Mouse (Mus musculus): ENCODE measurements around the gene Cltb. TPM values are rescaled to one million over a fixed set of nuclear protein-coding genes. Genes with fewer than 3 reads are reported as not detected.

The Cltb gene
- polyA plus RNA-seq (2015; fragmentation: Nextera tagmentation; extraction: Ambion mirVana), result 31.3 and 38.9 TPM in 2 replicates

GRCm38 (mm10) chr13:54610972-54611754 is at the start of gene Cltb:
TSS of gene Cltb (minus strand) at chr13:54611344.

GRCm38 (mm10) chr13:54621155-54621932 is 10.2 kb upstream of the Cltb start, which contains the start of gene Faf2:
TSS of gene Faf2 (plus strand) at chr13:54621784.

GRCm38 (mm10) chr13:54589996-54590951 is 20.9 kb downstream of the Cltb start, which contains the start of the genes Nop16 and Higd2a:
TSS of gene Nop16 (minus strand) at chr13:54590090.
TSS of gene Higd2a (plus strand) at chr13:54590207.

GRCm38 (mm10) chr13:54574854-54575481 is 36.2 kb downstream of the Cltb start, which contains the start of gene Arl10:
TSS of gene Arl10 (plus strand) at chr13:54575015.

GRCm38 (mm10) chr13:54565201-54565581 is 46.0 kb downstream of the Cltb start, which contains the start of gene 4833439L19Rik:
TSS of gene 4833439L19Rik (minus strand) at chr13:54565435.

Other genes with a start within 250 kb of the Cltb start
- gene Cplx2, start 240.0 kb downstream of the Cltb start, polyA plus RNA-seq (2015; fragmentation: Nextera tagmentation; extraction: Ambion mirVana), result 2.8 and 3.7 TPM in 2 replicates
- 56.9 and 60.2 TPM in 2 replicates for gene Thoc3, start 142.5 kb downstream of the Cltb start, polyA plus RNA-seq (2015; fragmentation: Nextera tagmentation; extraction: Ambion mirVana)
- 2.6 and 3.2 TPM in 2 replicates for gene Simc1, start 107.6 kb downstream of the Cltb start, polyA plus RNA-seq (2015; fragmentation: Nextera tagmentation; extraction: Ambion mirVana)
- gene 4833439L19Rik, start 45.9 kb downstream of the Cltb start, polyA plus RNA-seq (2015; fragmentation: Nextera tagmentation; extraction: Ambion mirVana), result 32.0 and 35.6 TPM in 2 replicates
- gene Arl10, start 36.3 kb downstream of the Cltb start, polyA plus RNA-seq (2015; fragmentation: Nextera tagmentation; extraction: Ambion mirVana), result 10.8 and 11.8 TPM in 2 replicates
- gene Nop16, start 21.3 kb downstream of the Cltb start, polyA plus RNA-seq (2015; fragmentation: Nextera tagmentation; extraction: Ambion mirVana), result 53.1 and 53.4 TPM in 2 replicates
- gene Higd2a, start 21.1 kb downstream of the Cltb start, polyA plus RNA-seq (2015; fragmentation: Nextera tagmentation; extraction: Ambion mirVana), result 131 and 137 TPM in 2 replicates
- 26.3 and 26.5 TPM in 2 replicates for gene Faf2, start 10.4 kb upstream of the Cltb start, polyA plus RNA-seq (2015; fragmentation: Nextera tagmentation; extraction: Ambion mirVana)
- gene Rnf44, start 82.6 kb upstream of the Cltb start, polyA plus RNA-seq (2015; fragmentation: Nextera tagmentation; extraction: Ambion mirVana), result 38.5 and 44.6 TPM in 2 replicates
- gene Cdhr2, start 90.1 kb upstream of the Cltb start, polyA plus RNA-seq (2015; fragmentation: Nextera tagmentation; extraction: Ambion mirVana), result 0.02 TPM in 1 of 2 replicates, not detected in the other
- not detected in 2 replicates for gene Gprin1, start 138.5 kb upstream of the Cltb start, polyA plus RNA-seq (2015; fragmentation: Nextera tagmentation; extraction: Ambion mirVana)
- gene Sncb, start 155.3 kb upstream of the Cltb start, polyA plus RNA-seq (2015; fragmentation: Nextera tagmentation; extraction: Ambion mirVana), result not detected in 2 replicates
- gene Eif4e1b, start 172.7 kb upstream of the Cltb start, polyA plus RNA-seq (2015; fragmentation: Nextera tagmentation; extraction: Ambion mirVana), result not detected in 2 replicates
- gene Tspan17, start 178.0 kb upstream of the Cltb start, polyA plus RNA-seq (2015; fragmentation: Nextera tagmentation; extraction: Ambion mirVana), result 4.9 and 6.2 TPM in 2 replicates